Mouse (Mus musculus): ENCODE data around the gene Gm21992.
A peak's percentile ranks its signal among the peaks of the same experiment; 100 is the strongest.
"Not testable (repeated sequence)": the region's sequence is repeated elsewhere in the genome, so short reads cannot be mapped to it uniquely, and the experiment has no call there.

Gene Gm21992

GRCm38 (mm10) chr19:4812334-4812949 is 1.0 kb upstream of the Gm21992 start:
- not testable (repeated sequence) for DNase-seq

DNA sequence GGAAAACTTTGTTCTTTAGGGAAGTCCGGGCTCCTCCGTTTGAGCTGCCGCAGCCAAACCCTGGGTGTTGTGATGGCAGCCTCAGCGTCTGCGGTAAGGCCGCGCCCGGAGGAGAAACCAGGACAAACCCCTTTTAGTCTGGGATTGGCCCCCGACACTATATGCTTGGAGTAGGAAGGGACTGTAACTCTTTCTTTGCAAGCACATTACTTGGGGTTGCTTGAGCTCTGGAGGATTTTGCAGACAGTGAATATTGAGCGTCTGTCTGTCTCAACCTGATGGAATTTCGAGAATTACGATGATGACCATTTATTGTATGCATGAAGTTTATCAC is 464 bp upstream of the Gm21992 start:
- no peak for DNase-seq

- DNase-seq: no peak
Observed at GRCm38 (mm10) chr19:4810746-4811062, 708 bp downstream of the Gm21992 start.

DNA sequence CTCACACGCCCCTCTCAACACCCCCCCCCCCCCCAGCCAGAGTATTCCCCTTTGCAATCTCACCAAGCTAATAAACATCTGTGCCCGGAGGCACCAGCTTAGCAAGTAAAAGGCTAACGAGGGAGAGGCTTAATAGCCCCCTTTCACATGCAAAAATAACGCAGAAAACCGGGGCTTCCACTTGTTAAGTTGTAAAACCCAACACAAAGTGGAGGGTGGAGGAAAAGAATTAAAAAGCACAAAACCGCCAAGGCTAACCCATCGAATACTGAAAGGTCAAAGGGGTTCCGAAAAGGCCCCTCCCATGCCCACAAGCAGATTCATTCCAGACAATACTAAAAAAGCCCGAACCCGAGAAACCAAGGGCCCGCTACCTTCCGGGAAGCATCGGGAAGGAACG is 1.1 kb downstream of the Gm21992 start:
- DNase-seq: no peak

DNA sequence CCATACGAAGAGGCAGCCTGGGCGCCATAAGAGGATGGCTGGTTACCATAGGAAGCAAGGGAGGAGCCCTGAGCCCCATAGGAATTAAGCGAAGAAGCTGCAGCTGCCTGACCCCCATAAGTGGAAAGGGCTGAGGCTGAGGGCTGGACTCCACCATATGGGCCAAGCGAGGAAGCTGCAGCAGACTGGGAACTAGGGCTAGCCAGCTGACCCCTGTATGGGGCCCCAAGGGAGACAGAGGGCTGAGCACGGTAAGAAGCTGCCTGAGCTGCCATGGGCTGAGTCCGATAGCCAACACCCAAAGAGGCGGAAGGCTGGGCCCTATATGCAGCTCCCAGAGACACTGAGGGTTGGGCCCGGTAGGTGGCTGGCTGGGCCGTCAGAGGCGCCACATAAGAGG is 8.1 kb downstream of the Gm21992 start:
- DNase-seq: no peak

DNA sequence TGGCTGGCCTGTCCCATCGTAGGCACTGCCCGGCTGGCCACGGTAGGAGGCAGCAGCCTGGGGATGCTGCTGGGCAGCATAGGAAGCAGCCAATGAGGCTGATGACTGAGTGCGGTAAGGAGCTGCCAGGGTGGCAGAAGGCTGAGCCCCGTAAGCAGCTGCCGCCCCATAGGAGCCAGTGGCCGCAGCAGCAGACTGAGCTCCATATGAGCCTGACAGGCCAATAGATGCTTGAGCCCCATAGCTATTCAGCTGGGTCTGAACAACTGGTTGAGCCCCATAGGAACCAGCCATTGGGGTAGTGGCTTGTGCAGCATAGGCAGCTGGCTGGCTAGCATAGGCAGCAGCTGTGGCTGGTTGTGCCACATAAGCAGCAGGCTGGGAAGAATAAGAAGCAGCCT is 8.7 kb downstream of the Gm21992 start:
- no peak for DNase-seq

- no peak for DNase-seq
Observed at GRCm38 (mm10) chr19:4799083-4799482, 12.3 kb downstream of the Gm21992 start.

- no peak for DNase-seq
Observed at GRCm38 (mm10) chr19:4797846-4798245, 13.6 kb downstream of the Gm21992 start.

- no peak for DNase-seq
Observed at GRCm38 (mm10) chr19:4795929-4796328, 15.5 kb downstream of the Gm21992 start.

DNA sequence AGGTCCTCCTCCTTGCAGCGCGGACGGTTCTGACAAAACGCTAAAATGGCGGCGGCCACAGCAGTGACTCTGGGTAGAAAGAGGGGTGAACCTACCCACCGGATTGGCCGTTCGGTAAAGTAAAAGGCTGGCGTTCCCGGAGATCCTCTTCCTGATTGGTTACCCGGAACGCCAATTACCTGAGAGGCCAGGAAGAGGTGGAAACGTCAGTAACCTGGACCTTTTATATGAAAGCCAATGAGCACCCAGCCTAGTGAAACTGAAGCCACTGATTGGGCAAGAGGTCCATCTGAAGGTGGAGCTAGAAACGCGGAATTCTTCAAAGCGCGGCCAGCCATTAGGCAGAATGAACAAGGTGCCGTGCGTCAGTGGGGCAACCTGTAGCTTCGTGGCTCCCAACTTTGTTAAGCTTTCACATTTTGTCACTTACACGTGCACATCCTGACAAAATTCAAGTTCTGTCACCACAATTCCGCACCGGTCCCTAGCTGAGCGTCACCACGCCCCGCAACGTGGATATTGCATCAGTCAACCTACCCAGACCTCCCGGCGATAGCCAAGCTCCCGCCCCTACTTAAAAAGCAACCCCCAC is 17.5 kb downstream of the Gm21992 start, which contains the start of gene Rbm4:
Gene Rbm4 (minus strand): TSS at position 71 of the 592 bp plus-strand sequence.
- peak; percentile 95 to 97 for DNase-seq

- DNase-seq: no peak
Observed at GRCm38 (mm10) chr19:4793281-4793830, 18.1 kb downstream of the Gm21992 start.

GRCm38 (mm10) chr19:4786313-4786712 is 25.1 kb downstream of the Gm21992 start:
- no peak for DNase-seq

GRCm38 (mm10) chr19:4785206-4785605 is 26.2 kb downstream of the Gm21992 start:
- DNase-seq: no peak

DNA sequence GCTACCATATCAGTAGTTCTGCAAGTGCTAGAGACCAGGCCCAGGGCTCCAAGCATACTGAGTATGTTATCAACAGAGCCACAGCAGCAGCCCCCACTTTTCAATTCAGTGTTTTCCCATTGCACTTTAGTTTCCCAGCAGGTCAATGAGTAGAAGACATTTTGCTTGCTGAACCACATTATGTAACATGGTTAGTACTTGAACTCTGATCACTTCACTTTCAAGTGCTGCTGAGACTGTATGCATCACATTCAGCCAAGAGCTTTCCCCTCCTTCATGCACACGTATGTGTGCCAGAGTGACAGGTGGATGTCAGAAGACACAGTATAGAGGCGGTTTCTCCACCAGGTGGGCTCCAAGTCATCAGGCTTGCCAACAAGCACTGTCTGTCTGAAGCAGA is 28.5 kb downstream of the Gm21992 start:
- no peak for DNase-seq

DNA sequence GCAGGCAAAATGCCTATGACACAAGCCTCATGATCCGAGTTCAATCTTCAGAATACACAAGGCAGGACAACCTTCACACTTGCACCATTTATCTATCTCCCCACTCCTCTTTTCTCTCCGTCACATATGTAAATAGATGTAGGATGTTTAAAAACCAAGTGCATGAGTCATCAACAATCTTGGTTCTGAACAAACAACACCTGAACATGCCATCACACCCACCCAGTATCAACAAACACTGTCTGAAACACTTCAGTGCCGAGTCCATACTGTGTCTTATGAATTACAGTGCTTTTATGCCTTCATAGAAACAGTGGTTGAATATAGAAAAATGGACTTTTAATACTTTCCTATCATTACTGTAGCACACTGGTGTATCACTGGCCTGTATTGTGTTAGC is 38.6 kb downstream of the Gm21992 start:
- no peak for DNase-seq

DNA sequence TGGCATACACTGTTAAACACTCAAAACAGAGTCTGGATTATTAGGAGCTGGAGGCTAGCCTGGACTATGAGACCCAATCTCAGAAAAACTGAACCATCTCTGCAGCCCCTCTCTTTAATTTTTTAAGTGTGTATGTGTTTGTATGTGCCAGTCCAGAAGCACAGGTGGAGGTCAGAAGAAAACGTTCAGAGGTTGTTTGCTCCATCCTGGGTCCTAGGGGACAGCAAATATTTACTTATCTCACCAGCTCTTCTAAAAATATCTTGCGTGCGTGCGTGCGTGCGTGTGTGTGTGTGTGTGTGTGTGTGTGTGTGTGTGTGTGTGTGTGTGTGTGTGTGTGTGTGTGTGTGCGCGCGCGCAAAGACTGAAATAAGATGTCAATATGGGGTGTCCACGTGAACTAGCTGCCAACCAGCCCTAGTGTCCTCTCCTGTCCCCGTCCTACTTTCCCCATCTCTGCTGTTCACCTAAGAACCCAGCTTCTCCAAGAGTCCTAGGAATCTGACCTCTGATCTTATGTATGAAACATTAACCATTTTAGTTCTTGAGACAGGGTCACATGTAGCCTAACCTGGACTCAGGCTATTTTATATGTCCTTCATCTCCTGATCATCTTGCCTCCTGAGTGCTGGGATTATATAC is 43.8 kb downstream of the Gm21992 start:
- no peak for DNase-seq

- DNase-seq: no peak
Observed at GRCm38 (mm10) chr19:4762876-4763275, 48.5 kb downstream of the Gm21992 start.

- DNase-seq: not testable (repeated sequence)
Observed at GRCm38 (mm10) chr19:4760544-4760943, 50.9 kb downstream of the Gm21992 start.

GRCm38 (mm10) chr19:4756921-4757320 is 54.5 kb downstream of the Gm21992 start:
- no peak for DNase-seq

DNA sequence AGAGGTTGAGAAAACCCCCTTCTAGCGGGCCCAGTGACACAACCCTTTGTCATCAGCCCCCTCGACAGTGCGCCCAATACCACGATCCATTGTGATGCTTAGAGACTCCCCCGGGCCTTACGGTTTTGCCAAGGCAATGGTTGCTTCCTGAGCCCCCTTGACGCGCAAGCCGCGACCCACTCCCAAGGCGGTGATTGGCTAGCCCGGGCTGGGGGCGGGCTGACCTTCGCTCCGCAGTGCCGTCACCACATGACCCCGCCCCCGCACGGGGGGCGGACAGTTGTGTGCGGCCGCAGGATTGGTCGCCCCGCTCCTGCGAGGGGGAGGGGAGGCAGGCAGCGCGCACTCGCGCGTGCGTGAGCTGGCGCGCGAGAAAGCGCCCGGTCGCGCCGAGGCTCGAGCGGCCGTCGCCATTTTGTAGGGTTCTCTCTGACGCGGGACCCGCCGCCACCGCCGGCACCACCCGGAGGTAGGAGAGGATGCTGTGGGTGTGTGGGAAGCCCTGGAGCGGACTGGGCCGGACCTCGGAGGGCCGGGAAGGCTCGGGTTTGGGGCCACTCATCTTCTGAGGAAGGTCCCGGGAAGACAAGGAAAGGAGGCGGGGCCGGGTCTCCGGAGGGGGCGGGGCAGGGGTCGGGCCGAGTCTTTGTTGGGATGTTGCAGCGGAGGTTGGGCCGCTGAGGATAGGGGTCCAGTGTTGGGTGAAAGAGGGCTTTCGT is 55.1 kb downstream of the Gm21992 start, which contains the start of gene Rbm4b:
Gene Rbm4b (plus strand): TSS at position 305 of the 719 bp plus-strand sequence.
- peak; percentile 98 to 99 for DNase-seq

DNA sequence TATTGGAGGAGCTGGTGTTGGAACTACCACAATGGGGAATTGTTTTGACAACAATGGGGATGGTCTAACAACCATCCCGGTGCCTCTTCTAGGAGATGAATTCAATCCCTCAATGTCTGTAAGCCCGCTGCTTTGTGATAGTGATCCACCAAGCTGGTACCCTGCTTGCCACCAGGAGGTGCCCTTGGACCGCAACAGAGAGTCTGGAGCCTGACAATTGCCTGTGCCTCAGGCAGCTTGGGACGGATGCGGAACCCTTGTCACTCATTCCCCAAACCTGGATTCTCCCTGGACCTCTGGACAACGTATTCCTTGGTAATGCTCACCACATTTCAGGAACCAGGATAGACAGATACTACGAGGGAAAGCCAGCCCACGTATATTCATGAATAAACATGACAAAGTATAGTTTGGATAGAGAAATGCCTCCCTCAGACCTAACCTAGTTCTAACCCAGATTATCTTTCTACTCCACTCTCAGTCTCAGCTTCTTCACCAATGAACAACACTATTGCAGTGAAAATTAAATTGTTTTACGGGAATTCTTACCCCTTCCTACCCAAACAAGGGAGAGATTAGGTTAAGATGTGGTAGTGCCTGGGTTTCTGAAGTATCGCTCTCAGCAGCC is 55.7 kb downstream of the Gm21992 start:
- peak; percentile 89 to 91 for DNase-seq

GRCm38 (mm10) chr19:4749975-4750374 is 61.4 kb downstream of the Gm21992 start:
- DNase-seq: no peak

- DNase-seq: no peak
Observed at GRCm38 (mm10) chr19:4748493-4748892, 62.9 kb downstream of the Gm21992 start.
